Mouse (Mus musculus) gastrocnemius, adult 2 months (tissue): ENCODE measurements around the gene Lyg2. TPM values are rescaled to one million over a fixed set of nuclear protein-coding genes. Genes with fewer than 3 reads are reported as not detected.

ENCODE experiments used
- DNase-seq: peaks from one replicate; pipeline ENCODE4 v3.0.0; 2022
- H3K27ac ChIP-seq: fragments of 200-600 bp; 2 replicates; pipeline ENCODE4 v1.8.1; 2022; ENCODE audit warnings: mild to moderate bottlenecking
- H3K4me3 ChIP-seq: fragments of 200-600 bp; 2 replicates; pipeline ENCODE4 v1.8.1; 2022; ENCODE audit warnings: mild to moderate bottlenecking, moderate library complexity
- CTCF ChIP-seq: fragments of 200-600 bp; IDR thresholded peaks from 2 replicates; pipeline ENCODE4 v1.8.1; 2022; ENCODE audit warnings: antibody characterized with exemption, mild to moderate bottlenecking, moderate library complexity
- intact Hi-C: fragments of 180-260 bp; cut with DNase I; formaldehyde crosslinking; loops from one replicate; pipeline ENCODE4 v1.15.1; 2025
- long read RNA-seq, 2 experiments: library from polyadenylated mRNA; stranded (forward); transcript quantifications; one replicate each; pipeline ENCODE4 v2.0.0; 2021
- total RNA-seq, 2 experiments: library from RNA; stranded (reverse); gene quantifications; 2 replicates each; pipeline ENCODE4 v1.2.3; 2021

Gene Lyg2
- not detected for total RNA-seq
- long read RNA-seq, experiment 1 = 0 reads
- long read RNA-seq, experiment 2 = 0 reads

GRCm38 (mm10) chr1:37916393-37916792 lies at the start of gene Lyg2:
Gene Lyg2 (minus strand): TSS chr1:37916493.
- no peak for DNase-seq
- no peak within 1 kb of the TSS for H3K4me3 ChIP-seq
- no peak for TF ChIP-seq CTCF
- H3K27ac ChIP-seq = no peak within 1 kb of the TSS
- intact Hi-C loops = no loop called here

GRCm38 (mm10) chr1:37965571-37965970 lies 49.3 kb upstream of the Lyg2 start:
- no peak for TF ChIP-seq CTCF
- Histone ChIP-seq H3K4me3 (no peak overlapping the region), H3K27ac (no peak overlapping the region)
- no peak for DNase-seq
- intact Hi-C loops = no loop called here

- DNase-seq = no peak
- H3K4me3 ChIP-seq = no peak overlapping the region
- TF ChIP-seq CTCF = no peak
- H3K27ac ChIP-seq = no peak overlapping the region
- intact Hi-C loops = no loop called here
Observed at GRCm38 (mm10) chr1:37959486-37959885, 43.2 kb upstream of the Lyg2 start.

GRCm38 (mm10) chr1:37958516-37958915 lies 42.2 kb upstream of the Lyg2 start:
- DNase-seq = no peak
- H3K4me3 ChIP-seq = no peak overlapping the region
- no peak for TF ChIP-seq CTCF
- no peak overlapping the region for H3K27ac ChIP-seq
- intact Hi-C loops = no loop called here

GRCm38 (mm10) chr1:37957659-37958058 lies 41.4 kb upstream of the Lyg2 start, which contains the start of gene Lyg1:
Gene Lyg1 (minus strand): TSS chr1:37957759.
- H3K27ac ChIP-seq = no peak within 1 kb of the TSS
- no peak for TF ChIP-seq CTCF
- no peak for DNase-seq
- H3K4me3 ChIP-seq = no peak within 1 kb of the TSS
- intact Hi-C loops = no loop called here

- TF ChIP-seq CTCF = no peak
- no peak for DNase-seq
- intact Hi-C loops = no loop called here
- H3K4me3 ChIP-seq = no peak overlapping the region
- no peak overlapping the region for H3K27ac ChIP-seq
Observed at GRCm38 (mm10) chr1:37956690-37957431, 40.6 kb upstream of the Lyg2 start.

GRCm38 (mm10) chr1:37955251-37955650 lies 39.0 kb upstream of the Lyg2 start:
- Histone ChIP-seq H3K27ac (no peak overlapping the region), H3K4me3 (no peak overlapping the region)
- intact Hi-C loops = no loop called here
- no peak for DNase-seq
- TF ChIP-seq CTCF = no peak

- H3K27ac ChIP-seq = no peak overlapping the region
- no peak for DNase-seq
Observed at GRCm38 (mm10) chr1:37954786-37955185, 38.5 kb upstream of the Lyg2 start.

GRCm38 (mm10) chr1:37948906-37949305 lies 32.6 kb upstream of the Lyg2 start:
- intact Hi-C loops = no loop called here
- H3K4me3 ChIP-seq = no peak overlapping the region
- DNase-seq = no peak
- no peak overlapping the region for H3K27ac ChIP-seq
- no peak for TF ChIP-seq CTCF

More at GRCm38 (mm10) chr1:37954786-37955185, 38.5 kb upstream of the Lyg2 start:
- no peak overlapping the region for H3K4me3 ChIP-seq
- TF ChIP-seq CTCF = no peak
- intact Hi-C loops = no loop called here

GRCm38 (mm10) chr1:37931806-37932205 lies 15.5 kb upstream of the Lyg2 start:
- Histone ChIP-seq H3K4me3 (no peak overlapping the region), H3K27ac (no peak overlapping the region)
- intact Hi-C loops = no loop called here
- DNase-seq = no peak
- TF ChIP-seq CTCF = 0 out of 2 replicates have a peak, but pooled peaks have one; percentile 3

GRCm38 (mm10) chr1:37925971-37926370 lies 9.7 kb upstream of the Lyg2 start:
- TF ChIP-seq CTCF = no peak
- no peak for DNase-seq
- H3K27ac ChIP-seq = no peak overlapping the region
- intact Hi-C loops = no loop called here
- no peak overlapping the region for H3K4me3 ChIP-seq

- DNase-seq = no peak
- Histone ChIP-seq H3K4me3 (no peak overlapping the region), H3K27ac (no peak overlapping the region)
- no peak for TF ChIP-seq CTCF
- intact Hi-C loops = no loop called here
Observed at GRCm38 (mm10) chr1:37922536-37922935, 6.2 kb upstream of the Lyg2 start.

- intact Hi-C loops = no loop called here
- TF ChIP-seq CTCF = no peak
- no peak overlapping the region for H3K4me3 ChIP-seq
- DNase-seq = no peak
- no peak overlapping the region for H3K27ac ChIP-seq
Observed at GRCm38 (mm10) chr1:37918096-37918495, 1.8 kb upstream of the Lyg2 start.

- H3K27ac ChIP-seq = no peak overlapping the region
- H3K4me3 ChIP-seq = no peak overlapping the region
- TF ChIP-seq CTCF = no peak
- no peak for DNase-seq
- intact Hi-C loops = no loop called here
Observed at GRCm38 (mm10) chr1:37917666-37918065, 1.4 kb upstream of the Lyg2 start.
